ENCODE assay signal across 29 mouse cellular contexts in the genomic region with DNA sequence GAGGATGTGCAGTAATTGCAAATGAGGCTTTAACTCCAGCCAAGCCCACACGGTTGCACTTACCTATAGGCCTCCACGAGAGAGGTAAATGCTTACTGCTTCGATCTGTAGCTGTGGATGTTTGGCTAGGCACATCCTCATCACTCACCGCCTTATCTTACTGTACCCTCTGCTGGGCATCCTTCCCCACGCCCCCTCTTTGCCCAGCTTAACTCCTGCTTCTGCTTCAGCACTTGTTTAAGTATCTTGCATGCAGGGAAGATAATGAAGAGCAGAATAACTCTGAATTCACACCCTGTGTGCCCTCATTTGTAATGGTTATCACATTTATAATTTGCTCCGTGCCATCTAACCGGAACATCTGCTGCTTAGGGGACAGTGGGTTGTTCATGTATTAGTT.
DNase-seq lines count a peak whose midpoint lies in the region; ATAC-seq and TF ChIP-seq lines count a peak whose summit lies in the region.
"Had no signal": no experiment of that assay in that cellular context is flagged by ENCODE, and none has a peak within 500 bp of the region (broad histone marks: within the 10 kb centered on the region; RNA-seq: fewer than 3 reads in every experiment).

No protein-coding gene starts in this region.

- H3K27ac ChIP-seq in intestine, postnatal 0 days (ENCODE audit: low read depth, low read length), result no peak overlapping the region
- H3K27ac ChIP-seq in thymus, adult 2 months (ENCODE audit: control insufficient read depth, insufficient read depth, low read length), result no peak overlapping the region
- H3K27ac ChIP-seq: embryonic facial prominence, embryonic 13.5 days; forebrain, embryonic 12.5 days; heart, embryonic 10.5 days; heart, embryonic 15.5 days; hindbrain, embryonic 12.5 days; hindbrain, postnatal 0 days; kidney, embryonic 15.5 days; left cerebral cortex, adult 2 months; limb, embryonic 13.5 days; macrophage; midbrain, embryonic 13.5 days; neural tube, embryonic 13.5 days had no signal

- H3K36me3 ChIP-seq in intestine, postnatal 0 days (ENCODE audit: control insufficient read depth, insufficient read depth), result no peaks in the 10 kb centered on the region
- H3K36me3 ChIP-seq in thymus, adult 2 months (ENCODE audit: control insufficient read depth, insufficient read depth, low read length), result no peaks in the 10 kb centered on the region
- H3K36me3 ChIP-seq: embryonic facial prominence, embryonic 13.5 days; forebrain, embryonic 12.5 days; heart, embryonic 10.5 days; heart, embryonic 15.5 days; hindbrain, embryonic 12.5 days; kidney, embryonic 15.5 days; limb, embryonic 13.5 days; midbrain, embryonic 13.5 days; neural tube, embryonic 13.5 days had no signal

- H3K9me3 ChIP-seq in intestine, postnatal 0 days (ENCODE audit: control insufficient read depth), result no peaks in the 10 kb centered on the region
- H3K9me3 ChIP-seq: embryonic facial prominence, embryonic 13.5 days; forebrain, embryonic 12.5 days; heart, embryonic 10.5 days; heart, embryonic 15.5 days; hindbrain, embryonic 12.5 days; kidney, embryonic 15.5 days; limb, embryonic 13.5 days; midbrain, embryonic 13.5 days; neural tube, embryonic 13.5 days had no signal

- peak; percentile 21 for DNase-seq in CD4-positive, CD25-positive, alpha-beta regulatory T cell, adult 2 months (ENCODE audit: low read depth, low spot score)
- no peak for DNase-seq in thymus, adult 2 months
- no peak for DNase-seq in thymus, postnatal 4 days
- DNase-seq: adrenal gland, postnatal 10 days; cerebellum, adult 9-10 months; cerebellum, postnatal 36 days; forebrain, postnatal 0 days; kidney, adult 11 months; kidney, postnatal 25 days; lung, adult 18-20 months had no signal

- H3K4me3 ChIP-seq in intestine, postnatal 0 days (ENCODE audit: low read depth, low read length), result no peak overlapping the region
- no peak overlapping the region for H3K4me3 ChIP-seq in thymus, adult 2 months (ENCODE audit: control insufficient read depth, insufficient read depth, low read length)
- H3K4me3 ChIP-seq: embryonic facial prominence, embryonic 13.5 days; erythroblast, embryonic 14.5 days; forebrain, embryonic 12.5 days; heart, embryonic 10.5 days; heart, embryonic 15.5 days; hindbrain, embryonic 12.5 days; kidney, embryonic 15.5 days; left cerebral cortex, adult 2 months; limb, embryonic 13.5 days; midbrain, embryonic 13.5 days; neural tube, embryonic 13.5 days had no signal

- H3K27me3 ChIP-seq in intestine, postnatal 0 days (replicated peaks; ENCODE audit: control insufficient read depth, insufficient read depth, low read length), result no peaks in the 10 kb centered on the region
- no peaks in the 10 kb centered on the region for H3K27me3 ChIP-seq in thymus, adult 2 months (ENCODE audit: control insufficient read depth, insufficient read depth, low read length)
- H3K27me3 ChIP-seq: embryonic facial prominence, embryonic 13.5 days; forebrain, embryonic 12.5 days; heart, embryonic 15.5 days; hindbrain, embryonic 12.5 days; kidney, embryonic 15.5 days; limb, embryonic 13.5 days; midbrain, embryonic 13.5 days; neural tube, embryonic 13.5 days; Patski had no signal

- no peak for TF ChIP-seq POLR2A in thymus, adult 2 months (IDR thresholded peaks at IDR 0.05; ENCODE audit: control insufficient read depth, extremely low read depth, insufficient read depth, low read length, poor library complexity)

- H3K9ac ChIP-seq in intestine, postnatal 0 days (ENCODE audit: low read depth, low read length), result no peak overlapping the region
- H3K9ac ChIP-seq: embryonic facial prominence, embryonic 13.5 days; forebrain, embryonic 12.5 days; forebrain, postnatal 0 days; heart, embryonic 15.5 days; hindbrain, embryonic 12.5 days; kidney, embryonic 15.5 days; limb, embryonic 13.5 days; midbrain, embryonic 13.5 days; neural tube, embryonic 13.5 days had no signal

- 0 out of 2 replicates have a peak, but pooled peaks have one; percentile 6 for TF ChIP-seq CTCF in intestine, postnatal 0 days (IDR thresholded peaks at IDR 0.05; ENCODE audit: low read depth)
- TF ChIP-seq CTCF in thymus, adult 2 months (IDR thresholded peaks at IDR 0.05; ENCODE audit: borderline replicate concordance, control insufficient read depth, extremely low read depth, insufficient read depth, low read length, poor library complexity), result no peak

- H3K4me1 ChIP-seq in intestine, postnatal 0 days (replicated peaks; ENCODE audit: control insufficient read depth, insufficient read depth, low read length), result no peaks in the 10 kb centered on the region
- peaks cover 8% of the 10 kb centered on the region for H3K4me1 ChIP-seq in thymus, adult 2 months (replicated peaks; ENCODE audit: control insufficient read depth, insufficient read depth, low read length)
- H3K4me1 ChIP-seq: embryonic facial prominence, embryonic 13.5 days; forebrain, embryonic 12.5 days; hindbrain, embryonic 12.5 days; limb, embryonic 13.5 days; midbrain, embryonic 13.5 days; neural tube, embryonic 13.5 days had no signal

- 54% methylated on average over 7 of the region's 7 CpGs for WGBS in intestine, postnatal 0 days
- WGBS in thymus, adult 2 months, result 91% methylated on average over 7 of the region's 7 CpGs

- H3K4me2 ChIP-seq in intestine, postnatal 0 days (replicated peaks; ENCODE audit: low read depth), result peak overlapping the region; percentile 27; the same call in 1 of the 2 replicates
- H3K4me2 ChIP-seq: embryonic facial prominence, embryonic 13.5 days; forebrain, embryonic 12.5 days; heart, embryonic 15.5 days; hindbrain, embryonic 12.5 days; kidney, embryonic 15.5 days; limb, embryonic 13.5 days; midbrain, embryonic 13.5 days; neural tube, embryonic 13.5 days had no signal

- ATAC-seq in CD4-positive, CD25-positive, alpha-beta regulatory T cell, adult 4 months, result no peak
- peak; percentile 63; the same call in 1 of the 2 replicates for ATAC-seq in common myeloid progenitor, adult 5-6 weeks (replicated peaks; ENCODE audit: low read depth, poor library complexity, severe bottlenecking)
- no peak for ATAC-seq in intestine, postnatal 0 days
- peak; percentile 98 for ATAC-seq in megakaryocyte-erythroid progenitor cell, adult 5-6 weeks (replicated peaks; ENCODE audit: low FRiP score, low TSS enrichment, poor library complexity, severe bottlenecking)
- ATAC-seq: forebrain, postnatal 0 days; hindbrain, postnatal 0 days; lung, postnatal 0 days; midbrain, embryonic 13.5 days; Patski had no signal

Comparison
In these comparisons a context has a peak if more than half of its experiments do, and no peak if none do; other contexts are left out.
1. ATAC-seq: peak in common myeloid progenitor, adult 5-6 weeks (single experiment) and megakaryocyte-erythroid progenitor cell, adult 5-6 weeks (single experiment); none in CD4-positive, CD25-positive, alpha-beta regulatory T cell, adult 4 months (single experiment) and intestine, postnatal 0 days (single experiment).